Mouse (Mus musculus): ENCODE results near the gene Hoxa7.

Gene Hoxa7

GRCm38 (mm10) chr6:52221337-52221992 is at the start of gene Hoxa7:
Gene Hoxa7 (minus strand): TSS chr6:52221854.
- DNase-seq = peak; percentile 75

- DNase-seq = peak; percentile 17
Measured at GRCm38 (mm10) chr6:52270494-52271480, 49.1 kb upstream of the Hoxa7 start.

- DNase-seq = no peak
Measured at GRCm38 (mm10) chr6:52268756-52269155, 47.1 kb upstream of the Hoxa7 start.

GRCm38 (mm10) chr6:52268341-52268740 is 46.7 kb upstream of the Hoxa7 start:
- no peak for DNase-seq

GRCm38 (mm10) chr6:52267691-52268090 is 46.0 kb upstream of the Hoxa7 start:
- no peak for DNase-seq

- no peak for DNase-seq
Measured at GRCm38 (mm10) chr6:52267221-52267620, 45.6 kb upstream of the Hoxa7 start.

GRCm38 (mm10) chr6:52266666-52266985 is 45.0 kb upstream of the Hoxa7 start:
- no peak for DNase-seq

- no peak for DNase-seq
Measured at GRCm38 (mm10) chr6:52265913-52266665, 44.4 kb upstream of the Hoxa7 start.

GRCm38 (mm10) chr6:52265306-52265912 is 43.8 kb upstream of the Hoxa7 start:
- no peak for DNase-seq

GRCm38 (mm10) chr6:52264106-52264790 is 42.6 kb upstream of the Hoxa7 start:
- DNase-seq = no peak

- DNase-seq = no peak
Measured at GRCm38 (mm10) chr6:52263321-52263585, 41.6 kb upstream of the Hoxa7 start.

GRCm38 (mm10) chr6:52262463-52263320 is 41.0 kb upstream of the Hoxa7 start:
- DNase-seq = no peak

GRCm38 (mm10) chr6:52261751-52262462 is 40.3 kb upstream of the Hoxa7 start:
- DNase-seq = no peak

- DNase-seq = no peak
Measured at GRCm38 (mm10) chr6:52260654-52261575, 39.3 kb upstream of the Hoxa7 start, which contains the start of gene Hoxa13. Gene Hoxa13 (minus strand): TSS chr6:52260880.

- DNase-seq = no peak
Measured at GRCm38 (mm10) chr6:52259811-52260261, 38.2 kb upstream of the Hoxa7 start.

- no peak for DNase-seq
Measured at GRCm38 (mm10) chr6:52259081-52259790, 37.6 kb upstream of the Hoxa7 start.

GRCm38 (mm10) chr6:52256956-52257355 is 35.3 kb upstream of the Hoxa7 start:
- peak; percentile 33 for DNase-seq
